Mouse (Mus musculus): ENCODE measurements around the gene Mink1. TPM values are rescaled to one million over a fixed set of nuclear protein-coding genes. Genes with fewer than 3 reads are reported as not detected.

Mink1 gene
- polyA plus RNA-seq, 1 experiment, result 41.3 TPM

GRCm38 (mm10) chr11:70585457-70585856, 22.8 kb downstream of the Mink1 start:
- WGBS, result 13% methylated on average over 7 of the region's 7 CpGs
- DNase-seq (ENCODE audit: low read depth, low spot score), result no peak

DNA sequence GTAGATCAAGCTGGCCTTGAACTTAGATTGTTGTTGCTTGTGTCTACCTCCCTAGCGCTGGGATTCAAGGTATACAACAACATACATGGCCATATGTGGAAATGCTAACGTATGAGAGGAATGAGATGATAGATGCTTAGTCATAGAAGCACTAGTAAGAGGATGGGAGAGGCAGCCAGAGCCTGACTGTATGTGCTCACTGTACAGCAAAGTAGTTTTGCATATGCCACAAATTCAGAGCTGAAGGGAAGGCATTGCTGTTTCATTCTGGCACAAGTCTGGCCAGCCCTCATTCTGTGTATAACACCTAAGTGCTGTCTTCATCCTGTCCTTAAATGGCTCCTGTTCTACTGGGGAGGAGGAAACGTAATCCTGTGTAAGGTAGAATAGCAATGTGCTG, 23.6 kb downstream of the Mink1 start:
- no peak for DNase-seq (ENCODE audit: low read depth, low spot score)
- WGBS, result 62% methylated on average over 3 of the region's 3 CpGs

DNA sequence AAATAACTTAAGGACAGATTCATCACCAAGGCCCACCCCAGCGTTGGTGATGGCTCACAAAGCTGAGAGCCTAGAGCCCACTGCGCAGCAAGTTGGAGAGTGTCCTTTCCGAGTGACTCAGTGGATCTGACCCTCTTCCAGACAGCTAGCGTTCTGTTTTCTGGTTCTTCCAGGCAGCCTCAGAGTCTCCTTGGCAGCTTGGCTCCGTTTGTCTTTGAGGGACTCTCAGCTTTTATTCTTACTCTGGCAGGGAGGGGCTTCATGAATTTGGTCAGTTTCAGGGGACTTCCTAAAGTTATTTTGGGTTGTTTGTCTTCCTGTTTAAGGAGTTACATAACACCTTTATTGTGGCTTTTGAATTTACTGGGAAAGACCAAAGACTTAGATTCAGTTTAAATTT, 24.3 kb downstream of the Mink1 start:
- no peak for DNase-seq (ENCODE audit: low read depth, low spot score)
- 55% methylated on average over 5 of the region's 5 CpGs for WGBS

GRCm38 (mm10) chr11:70591733-70592132, 29.1 kb downstream of the Mink1 start:
- no peak for DNase-seq (ENCODE audit: low read depth, low spot score)
- WGBS, result 89% methylated on average over 1 of the region's 1 CpGs

GRCm38 (mm10) chr11:70594253-70594989, 31.7 kb downstream of the Mink1 start:
- 88% methylated on average over 15 of the region's 15 CpGs for WGBS
- DNase-seq (ENCODE audit: low read depth, low spot score), result no peak

DNA sequence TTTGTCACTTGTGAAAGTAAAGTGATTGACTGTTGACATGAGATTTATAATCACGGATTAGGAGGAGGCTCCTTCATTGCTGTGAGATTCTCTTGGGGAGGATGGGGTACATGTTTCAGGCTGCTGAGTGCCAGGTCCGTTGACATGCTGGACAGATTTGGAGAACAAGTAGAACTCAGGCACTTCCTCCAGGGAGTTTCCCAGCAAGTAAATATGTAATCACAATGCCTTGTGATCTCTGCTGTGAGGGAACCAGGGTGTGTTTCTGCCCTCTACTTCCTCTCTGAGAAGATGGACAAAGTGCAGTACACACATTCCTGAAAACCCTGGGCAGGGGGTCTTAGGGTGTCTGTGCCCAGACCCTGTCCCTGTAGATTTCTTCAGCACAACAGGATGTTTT, 33.0 kb downstream of the Mink1 start:
- DNase-seq (ENCODE audit: low read depth, low spot score), result no peak
- 12% methylated on average over 2 of the region's 2 CpGs for WGBS

- DNase-seq (ENCODE audit: low read depth, low spot score), result no peak
- 32% methylated on average over 4 of the region's 4 CpGs for WGBS
These were observed 33.4 kb downstream of the Mink1 start for GRCm38 (mm10) chr11:70596094-70596493.

DNA sequence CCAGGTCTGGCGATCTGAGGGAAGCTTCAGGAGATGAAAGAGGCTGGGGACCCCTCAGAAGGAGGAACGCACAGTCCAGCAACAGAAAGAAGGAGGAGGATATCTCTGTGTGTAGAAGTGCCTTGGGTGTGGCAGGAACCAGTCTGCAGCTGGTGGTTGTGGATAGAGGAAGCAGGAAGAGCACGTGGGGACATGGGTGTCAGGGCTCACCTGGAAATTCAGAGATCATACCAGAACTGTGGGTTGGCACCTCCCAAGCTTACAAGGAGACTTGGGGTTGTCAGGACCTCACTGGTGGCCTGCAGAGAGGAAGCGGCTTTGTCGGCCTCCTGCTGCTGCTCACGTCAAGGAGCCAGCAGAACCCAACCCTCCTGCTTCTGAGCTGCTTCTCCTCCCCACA, 34.6 kb downstream of the Mink1 start:
- no peak for DNase-seq (ENCODE audit: low read depth, low spot score)
- WGBS, result 37% methylated on average over 6 of the region's 6 CpGs

DNA sequence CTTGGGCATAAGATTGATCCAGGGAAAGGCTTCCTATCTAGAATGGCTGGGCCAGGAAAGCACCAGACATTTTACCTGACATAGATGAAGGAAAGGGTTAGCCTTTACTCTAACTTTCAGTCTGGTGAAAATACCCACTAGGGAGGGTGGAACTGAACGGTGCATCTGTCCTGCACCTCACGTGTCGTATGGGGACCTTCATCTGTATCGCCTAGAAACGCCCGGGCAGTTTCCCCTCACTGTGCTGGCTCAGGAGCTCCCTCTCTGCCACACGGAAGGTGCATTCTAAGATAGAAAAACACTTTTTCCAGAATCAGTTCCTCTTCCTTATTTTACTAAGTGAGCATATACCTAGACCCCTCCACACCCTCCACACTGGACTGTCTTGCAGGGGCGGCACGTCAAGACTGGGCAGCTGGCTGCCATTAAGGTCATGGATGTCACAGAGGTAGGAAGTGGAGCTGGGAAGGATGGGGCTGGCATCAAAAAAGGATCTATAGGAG, 35.8 kb downstream of the Mink1 start:
- 91% methylated on average over 9 of the region's 9 CpGs for WGBS
- DNase-seq (ENCODE audit: low read depth, low spot score), result no peak

- WGBS, result 62% methylated on average over 14 of the region's 14 CpGs
- peak; percentile 57 for DNase-seq (ENCODE audit: low read depth, low spot score)
These were observed 42.4 kb downstream of the Mink1 start for GRCm38 (mm10) chr11:70605024-70605566.

GRCm38 (mm10) chr11:70606717-70607116, 44.0 kb downstream of the Mink1 start:
- no peak for DNase-seq (ENCODE audit: low read depth, low spot score)
- WGBS, result 91% methylated on average over 12 of the region's 12 CpGs

GRCm38 (mm10) chr11:70607611-70608010, 44.9 kb downstream of the Mink1 start:
- WGBS, result 84% methylated on average over 9 of the region's 9 CpGs

DNA sequence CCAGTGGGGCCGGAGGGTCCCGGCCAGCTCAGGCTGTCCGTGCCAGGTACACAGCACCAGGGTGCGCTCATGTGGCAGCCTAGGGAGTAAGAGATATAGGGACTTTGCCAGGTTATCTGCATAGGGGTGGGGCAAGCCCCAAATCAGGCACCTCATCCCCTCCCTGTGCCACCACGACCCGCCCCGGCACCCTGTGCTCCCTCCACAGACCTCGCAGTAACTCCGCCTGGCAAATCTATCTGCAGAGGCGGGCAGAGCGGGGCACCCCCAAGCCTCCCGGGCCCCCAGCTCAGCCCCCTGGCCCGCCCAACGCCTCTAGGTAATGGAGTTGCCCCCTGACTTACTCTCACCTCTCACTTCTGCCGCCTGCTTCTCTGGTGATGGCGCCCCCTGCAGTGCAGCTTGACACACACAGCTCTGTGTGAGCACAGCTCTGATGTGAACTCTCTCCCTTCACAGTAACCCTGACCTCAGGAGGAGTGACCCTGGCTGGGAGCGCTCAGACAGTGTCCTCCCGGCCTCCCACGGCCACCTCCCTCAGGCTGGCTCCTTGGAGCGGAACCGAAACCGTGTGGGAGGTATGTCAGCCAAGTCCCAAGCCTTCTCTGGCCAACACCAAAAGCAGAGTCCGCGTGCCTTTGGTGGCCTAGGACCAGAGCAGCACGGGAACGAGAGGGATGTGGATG, 45.8 kb downstream of the Mink1 start:
- 94% methylated on average over 26 of the region's 26 CpGs for WGBS
- DNase-seq (ENCODE audit: low read depth, low spot score), result no peak

More at GRCm38 (mm10) chr11:70607611-70608010, 44.9 kb downstream of the Mink1 start:
- no peak for DNase-seq (ENCODE audit: low read depth, low spot score)

GRCm38 (mm10) chr11:70610752-70611151, 48.1 kb downstream of the Mink1 start:
- 91% methylated on average over 4 of the region's 4 CpGs for WGBS

GRCm38 (mm10) chr11:70612505-70612904, 49.8 kb downstream of the Mink1 start:
- 80% methylated on average over 7 of the region's 7 CpGs for WGBS

More at GRCm38 (mm10) chr11:70610752-70611151, 48.1 kb downstream of the Mink1 start:
- no peak for DNase-seq (ENCODE audit: low read depth, low spot score)

GRCm38 (mm10) chr11:70615074-70615473, 52.4 kb downstream of the Mink1 start:
- no peak for DNase-seq (ENCODE audit: low read depth, low spot score)
- under 1% methylated on average over 17 of the region's 17 CpGs for WGBS

More at GRCm38 (mm10) chr11:70612505-70612904, 49.8 kb downstream of the Mink1 start:
- no peak for DNase-seq (ENCODE audit: low read depth, low spot score)

DNA sequence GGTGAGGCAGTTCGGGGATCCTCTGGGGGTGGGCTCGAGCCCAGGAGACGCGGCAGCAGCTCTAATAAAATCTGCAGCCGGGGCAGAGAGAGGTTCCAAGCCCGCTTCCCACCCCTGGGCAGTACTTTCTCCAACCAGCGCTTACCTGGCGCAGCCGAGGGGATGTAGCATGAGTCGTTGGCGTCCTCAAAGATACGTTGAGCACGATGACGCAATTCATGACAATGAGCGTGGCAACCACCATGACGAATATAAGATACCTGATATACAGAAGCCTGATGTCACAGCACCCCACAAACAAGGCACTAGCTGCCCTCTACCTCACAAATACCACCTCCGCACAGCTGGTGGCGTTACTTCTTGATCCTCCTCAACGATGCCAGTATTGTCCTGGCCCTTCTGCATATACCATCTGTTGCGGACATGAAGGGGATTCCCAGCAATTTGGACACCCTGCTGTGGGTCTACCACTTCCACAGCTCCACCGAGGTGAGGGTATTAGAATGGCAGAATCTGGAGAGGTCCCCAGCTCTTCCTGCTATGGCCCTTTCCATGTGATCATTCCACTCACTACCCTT, 52.9 kb downstream of the Mink1 start, which contains the start of gene 4930544D05Rik:
4930544D05Rik (plus strand) TSS at position 333 of the 578 bp plus-strand sequence.
- WGBS, result 17% methylated on average over 21 of the region's 21 CpGs
- DNase-seq (ENCODE audit: low read depth, low spot score), result no peak

GRCm38 (mm10) chr11:70619101-70619500, 56.4 kb downstream of the Mink1 start, which contains the start of gene Chrne:
Gene Chrne (minus strand): TSS chr11:70619216.
- no peak for DNase-seq (ENCODE audit: low read depth, low spot score)
- 86% methylated on average over 1 of the region's 1 CpGs for WGBS

GRCm38 (mm10) chr11:70621972-70622814, 59.5 kb downstream of the Mink1 start:
- DNase-seq (ENCODE audit: low read depth, low spot score), result no peak
- 35% methylated on average over 7 of the region's 7 CpGs for WGBS
